Mouse (Mus musculus): ENCODE measurements around the gene H2-T23. TPM values are rescaled to one million over a fixed set of nuclear protein-coding genes. Genes with fewer than 3 reads are reported as not detected.

The H2-T23 gene
- polyA plus RNA-seq, 1 experiment from 2014 or later = 3.4 TPM

GRCm38 (mm10) chr17:35981776-35982175, 50.9 kb downstream of the H2-T23 start:
- no peak overlapping the region for H3K4me3 ChIP-seq (ENCODE audit: low read depth, low read length)
- WGBS = 91% methylated on average over 9 of the region's 9 CpGs

GRCm38 (mm10) chr17:35980363-35980754, 52.3 kb downstream of the H2-T23 start:
- under 1% methylated on average over 26 of the region's 29 CpGs for WGBS

More at GRCm38 (mm10) chr17:35981776-35982175, 50.9 kb downstream of the H2-T23 start:
- H3K27ac ChIP-seq (ENCODE audit: low read depth, low read length) = no peak overlapping the region
- no peaks in the 10 kb centered on the region for H3K27me3 ChIP-seq (ENCODE audit: control insufficient read depth, insufficient read depth, low read length)
- ATAC-seq (replicated peaks; ENCODE audit: low FRiP score) (no peak), DNase-seq (ENCODE audit: low spot score) (no peak)
- no peaks in the 10 kb centered on the region; the same call in 1 of the 2 replicates for H3K36me3 ChIP-seq (ENCODE audit: control insufficient read depth, insufficient read depth, low read length)
- peaks cover 8% of the 10 kb centered on the region; the same call in 1 of the 2 replicates for H3K4me1 ChIP-seq (replicated peaks; ENCODE audit: control insufficient read depth, insufficient read depth, low read length)
- H3K4me2 ChIP-seq (ENCODE audit: low read depth, low read length, severe bottlenecking) = no peak overlapping the region
- H3K9ac ChIP-seq (ENCODE audit: low read length) = no peak overlapping the region
- H3K9me3 ChIP-seq (ENCODE audit: control insufficient read depth, low read length) = no peaks in the 10 kb centered on the region

More at GRCm38 (mm10) chr17:35980363-35980754, 52.3 kb downstream of the H2-T23 start:
- Histone ChIP-seq H3K4me1 (replicated peaks; ENCODE audit: control insufficient read depth, insufficient read depth, low read length) (peaks cover 8% of the 10 kb centered on the region; the same call in 1 of the 2 replicates), H3K4me2 (ENCODE audit: low read depth, low read length, severe bottlenecking) (peak overlapping the region; percentile 78), H3K9ac (ENCODE audit: low read length) (peak overlapping the region; percentile 72), H3K4me3 (ENCODE audit: low read depth, low read length) (peak overlapping the region; percentile 93), H3K9me3 (ENCODE audit: control insufficient read depth, low read length) (no peaks in the 10 kb centered on the region), H3K27me3 (ENCODE audit: control insufficient read depth, insufficient read depth, low read length) (no peaks in the 10 kb centered on the region), H3K27ac (ENCODE audit: low read depth, low read length) (peak overlapping the region; percentile 89), H3K36me3 (ENCODE audit: control insufficient read depth, insufficient read depth, low read length) (no peaks in the 10 kb centered on the region; the same call in 1 of the 2 replicates)
- ATAC-seq (replicated peaks; ENCODE audit: low FRiP score) = peak; percentile 45
- no peak for DNase-seq (ENCODE audit: low spot score)

Other genes starting within 250 kb of the H2-T23 start
- gene Ier3, start 211.2 kb downstream of the H2-T23 start, polyA plus RNA-seq (2014; fragmentation: Nextera tagmentation; extraction: Ambion mirVana) = 2.4 and 3.5 TPM in 2 replicates
- gene Flot1, start 209.6 kb downstream of the H2-T23 start, polyA plus RNA-seq (2014; fragmentation: Nextera tagmentation; extraction: Ambion mirVana) = 48.5 and 49.5 TPM in 2 replicates
- 1,583 and 1,671 TPM in 2 replicates for gene Tubb5, start 194.5 kb downstream of the H2-T23 start, polyA plus RNA-seq (2014; fragmentation: Nextera tagmentation; extraction: Ambion mirVana)
- 27.2 and 29.2 TPM in 2 replicates for gene Mdc1, start 191.3 kb downstream of the H2-T23 start, polyA plus RNA-seq (2014; fragmentation: Nextera tagmentation; extraction: Ambion mirVana)
- gene Nrm, start 171.5 kb downstream of the H2-T23 start, polyA plus RNA-seq (2014; fragmentation: Nextera tagmentation; extraction: Ambion mirVana) = 65.7 and 68.8 TPM in 2 replicates
- 25.1 and 28.1 TPM in 2 replicates for gene Ppp1r18, start 167.3 kb downstream of the H2-T23 start, polyA plus RNA-seq (2014; fragmentation: Nextera tagmentation; extraction: Ambion mirVana)
- gene Dhx16, start 153.0 kb downstream of the H2-T23 start, polyA plus RNA-seq (2014; fragmentation: Nextera tagmentation; extraction: Ambion mirVana) = 50.3 and 52.9 TPM in 2 replicates
- 26.9 and 29.9 TPM in 2 replicates for gene 2310061I04Rik, start 135.4 kb downstream of the H2-T23 start, polyA plus RNA-seq (2014; fragmentation: Nextera tagmentation; extraction: Ambion mirVana)
- 213 and 224 TPM in 2 replicates for gene Atat1, start 122.8 kb downstream of the H2-T23 start, polyA plus RNA-seq (2014; fragmentation: Nextera tagmentation; extraction: Ambion mirVana)
- gene Mrps18b, start 116.5 kb downstream of the H2-T23 start, polyA plus RNA-seq (2014; fragmentation: Nextera tagmentation; extraction: Ambion mirVana) = 66.1 and 66.8 TPM in 2 replicates
- gene Ppp1r10, start 116.4 kb downstream of the H2-T23 start, polyA plus RNA-seq (2014; fragmentation: Nextera tagmentation; extraction: Ambion mirVana) = 52.6 and 59.3 TPM in 2 replicates
- gene Abcf1, start 63.1 kb downstream of the H2-T23 start, polyA plus RNA-seq (2014; fragmentation: Nextera tagmentation; extraction: Ambion mirVana) = 108 and 122 TPM in 2 replicates
- 46.0 and 48.4 TPM in 2 replicates for gene Gnl1, start 53.0 kb downstream of the H2-T23 start, polyA plus RNA-seq (2014; fragmentation: Nextera tagmentation; extraction: Ambion mirVana)
- gene Prr3, start 52.6 kb downstream of the H2-T23 start, polyA plus RNA-seq (2014; fragmentation: Nextera tagmentation; extraction: Ambion mirVana) = 50.8 and 54.4 TPM in 2 replicates
- 3.5 and 4.3 TPM in 2 replicates for gene H2-T24, start 12.3 kb downstream of the H2-T23 start, polyA plus RNA-seq (2014; fragmentation: Nextera tagmentation; extraction: Ambion mirVana)
- 7.6 and 8.3 TPM in 2 replicates for gene H2-T22, start 9.9 kb upstream of the H2-T23 start, polyA plus RNA-seq (2014; fragmentation: Nextera tagmentation; extraction: Ambion mirVana)
- gene Gm6034, start 10.1 kb upstream of the H2-T23 start, polyA plus RNA-seq (2014; fragmentation: Nextera tagmentation; extraction: Ambion mirVana) = not detected in 2 replicates
- gene Gm11127, start 25.5 kb upstream of the H2-T23 start, polyA plus RNA-seq (2014; fragmentation: Nextera tagmentation; extraction: Ambion mirVana) = not detected in 2 replicates
- gene Gm19684, start 88.8 kb upstream of the H2-T23 start, polyA plus RNA-seq (2014; fragmentation: Nextera tagmentation; extraction: Ambion mirVana) = not detected in 2 replicates
- gene Gm7030, start 96.6 kb upstream of the H2-T23 start, polyA plus RNA-seq (2014; fragmentation: Nextera tagmentation; extraction: Ambion mirVana) = not detected in 2 replicates
- not detected in 2 replicates for gene Gm8909, start 135.7 kb upstream of the H2-T23 start, polyA plus RNA-seq (2014; fragmentation: Nextera tagmentation; extraction: Ambion mirVana)
- not detected in 2 replicates for gene H2-T3, start 157.4 kb upstream of the H2-T23 start, polyA plus RNA-seq (2014; fragmentation: Nextera tagmentation; extraction: Ambion mirVana)
- 82.2 and 89.0 TPM in 2 replicates for gene Rpp21, start 225.2 kb upstream of the H2-T23 start, polyA plus RNA-seq (2014; fragmentation: Nextera tagmentation; extraction: Ambion mirVana)
- gene Trim39, start 239.4 kb upstream of the H2-T23 start, polyA plus RNA-seq (2014; fragmentation: Nextera tagmentation; extraction: Ambion mirVana) = 22.0 and 23.0 TPM in 2 replicates

All from forebrain, embryonic 11.5 days (tissue).